Mouse (Mus musculus) kidney, embryonic 15.5 days (tissue): ENCODE results near the gene Tmem208. TPM values are rescaled to one million over a fixed set of nuclear protein-coding genes. Genes with fewer than 3 reads are reported as not detected.

ENCODE experiments used
- ATAC-seq: fragments of 200-750 bp; cut with Nextera tagmentation; replicated peaks from 2 replicates; pipeline ENCODE4 v1.8.0; 2017; ENCODE audit warnings: moderate TSS enrichment; ENCODE audit not compliant: low FRiP score
- H3K27ac ChIP-seq: fragments of 300-500 bp; sonication (generic); 2 replicates; pipeline ENCODE4 v1.5.1; 2015; ENCODE audit warnings: mild to moderate bottlenecking, inconsistent platforms
- H3K27me3 ChIP-seq: fragments of 300-500 bp; sonication (generic); 2 replicates; pipeline ENCODE4 v1.6.1; 2015; ENCODE audit warnings: inconsistent platforms
- H3K36me3 ChIP-seq: fragments of 300-500 bp; sonication (generic); 2 replicates; pipeline ENCODE4 v1.6.1; 2015; ENCODE audit warnings: inconsistent platforms
- H3K4me1 ChIP-seq: fragments of 300-500 bp; sonication (generic); 2 replicates; pipeline ENCODE4 v1.6.1; 2015; ENCODE audit warnings: inconsistent platforms
- H3K4me2 ChIP-seq: fragments of 300-500 bp; sonication (generic); 2 replicates; pipeline ENCODE4 v1.6.1; 2015; ENCODE audit warnings: moderate library complexity, mild to moderate bottlenecking, inconsistent platforms
- H3K4me3 ChIP-seq: fragments of 300-500 bp; sonication (generic); replicated peaks from 2 replicates; pipeline ENCODE4 v1.5.1; 2015; ENCODE audit warnings: mild to moderate bottlenecking, inconsistent platforms
- H3K9ac ChIP-seq: fragments of 300-500 bp; sonication (generic); 2 replicates; pipeline ENCODE4 v1.6.1; 2015; ENCODE audit warnings: mild to moderate bottlenecking, inconsistent platforms
- H3K9me3 ChIP-seq: fragments of 300-500 bp; sonication (generic); replicated peaks from 2 replicates; pipeline ENCODE4 v1.6.1; 2016; ENCODE audit warnings: inconsistent platforms
- WGBS: fragments of 180-500 bp; shearing (Covaris S2); methylation state at CpG from one replicate; pipeline ENCODE4 v1.1.7; 2015; ENCODE audit warnings: mixed read lengths; 5-methylcytosine and 5-hydroxymethylcytosine counted together
- polyA plus RNA-seq: library from polyadenylated mRNA; unstranded; fragments of >200 nt; fragmentation: Nextera tagmentation; extraction: Ambion mirVana; gene quantifications from 2 replicates; pipeline ENCODE4 v1.2.1, GENCODE M21; 2015

Gene Tmem208
- polyA plus RNA-seq, 1 experiment from 2014 or later: 119 TPM

DNA sequence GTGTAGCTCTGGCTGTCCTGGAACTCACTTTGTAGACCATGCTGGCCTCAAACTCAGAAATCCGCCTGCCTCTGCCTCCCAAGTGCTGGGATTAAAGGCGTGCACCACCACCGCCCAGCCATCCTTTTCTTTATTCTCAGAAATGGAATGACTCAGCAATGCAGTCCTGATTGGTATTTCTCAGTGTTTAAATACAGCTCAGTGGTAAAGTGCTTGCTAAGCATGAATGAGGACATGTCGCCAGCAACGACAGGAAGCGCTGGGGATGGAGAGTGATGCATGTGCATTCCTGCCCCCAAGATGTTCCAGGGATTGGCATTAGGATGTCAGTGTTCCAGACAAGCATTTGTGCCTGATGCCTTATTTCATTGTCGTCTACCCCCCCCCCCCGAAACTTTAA lies 22.8 kb upstream of the Tmem208 start:
- Histone ChIP-seq H3K4me2 (no peak overlapping the region), H3K9ac (no peak overlapping the region), H3K4me3 (no peak overlapping the region), H3K27ac (no peak overlapping the region), H3K36me3 (peaks cover 78% of the 10 kb centered on the region), H3K4me1 (peaks cover 34% of the 10 kb centered on the region), H3K9me3 (no peaks in the 10 kb centered on the region), H3K27me3 (no peaks in the 10 kb centered on the region)
- 84% methylated on average over 8 of the region's 8 CpGs for WGBS
- no peak for ATAC-seq

DNA sequence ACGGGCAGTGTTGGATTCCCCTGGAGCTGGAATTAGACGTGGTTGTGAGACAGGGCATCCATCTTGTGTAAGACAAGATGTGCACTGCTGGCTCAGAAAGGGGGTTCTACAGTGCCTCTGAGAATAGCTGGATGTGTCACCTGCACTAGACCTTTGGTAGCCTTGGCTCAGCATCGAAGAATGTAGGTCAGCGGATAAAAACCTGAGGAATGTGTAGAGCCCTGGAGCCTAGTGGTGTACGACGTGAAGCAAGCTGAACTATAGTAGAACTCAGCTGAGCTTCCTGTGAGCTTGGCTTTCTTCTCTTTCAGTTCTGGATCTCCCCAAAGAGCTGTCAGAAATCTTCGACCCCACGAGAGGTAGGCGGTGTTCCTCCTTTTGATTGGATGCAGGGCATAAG lies 22.3 kb upstream of the Tmem208 start:
- H3K9ac ChIP-seq: no peak overlapping the region
- no peak overlapping the region for H3K4me2 ChIP-seq
- ATAC-seq: no peak
- no peaks in the 10 kb centered on the region for H3K27me3 ChIP-seq
- H3K4me1 ChIP-seq: peaks cover 30% of the 10 kb centered on the region
- no peaks in the 10 kb centered on the region for H3K9me3 ChIP-seq
- WGBS: 78% methylated on average over 9 of the region's 9 CpGs
- peaks cover 78% of the 10 kb centered on the region for H3K36me3 ChIP-seq
- H3K4me3 ChIP-seq: no peak overlapping the region
- peak overlapping the region; percentile 91; the same call in 1 of the 2 replicates for H3K27ac ChIP-seq

DNA sequence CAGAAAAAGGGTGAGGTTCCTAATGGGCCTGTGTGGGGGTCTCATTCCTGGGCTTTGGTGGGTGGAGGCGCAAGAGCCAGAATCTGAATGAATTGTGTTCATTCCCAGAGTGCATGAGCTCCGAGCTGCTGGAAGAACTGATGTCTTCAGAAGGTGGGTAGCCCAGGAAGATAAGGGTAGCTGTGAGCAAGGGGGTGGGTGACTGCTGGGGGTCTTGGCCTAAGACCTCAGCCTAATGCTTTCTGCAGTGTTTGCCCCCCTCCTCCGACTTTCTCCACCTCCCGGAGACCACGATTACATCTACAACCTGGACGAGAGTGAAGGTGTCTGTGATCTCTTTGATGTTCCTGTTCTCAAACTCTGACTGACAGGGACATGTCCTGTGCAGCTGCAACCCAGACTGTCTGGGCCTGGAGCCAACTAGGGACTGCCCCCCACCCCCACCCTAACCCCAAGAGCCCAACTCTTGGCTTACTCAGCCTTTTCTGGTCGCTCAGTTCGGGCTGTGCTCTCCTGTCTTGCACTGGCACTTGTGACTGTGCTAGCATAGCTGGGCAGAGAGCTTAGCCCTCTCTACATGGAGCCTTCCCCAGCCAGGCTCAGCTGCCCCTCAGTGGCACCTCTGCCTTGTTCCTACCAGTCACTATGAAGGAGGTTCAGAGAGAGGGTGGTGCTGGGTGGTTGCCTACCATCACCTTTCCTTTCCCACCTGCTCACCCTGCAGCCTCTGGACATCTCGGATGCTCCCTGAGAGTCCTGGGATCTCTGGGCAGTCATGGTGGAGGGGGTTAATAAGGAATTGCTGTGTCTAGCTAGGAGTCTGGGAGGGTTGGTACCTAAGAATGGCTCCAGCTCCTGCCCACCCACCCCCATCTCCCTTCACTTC lies 21.6 kb upstream of the Tmem208 start:
- Histone ChIP-seq H3K36me3 (peaks cover 78% of the 10 kb centered on the region), H3K9ac (no peak overlapping the region), H3K4me1 (peaks cover 27% of the 10 kb centered on the region), H3K4me3 (no peak overlapping the region), H3K9me3 (no peaks in the 10 kb centered on the region), H3K27me3 (no peaks in the 10 kb centered on the region), H3K27ac (peak overlapping the region; percentile 91), H3K4me2 (no peak overlapping the region)
- peak; percentile 12 for ATAC-seq
- 65% methylated on average over 9 of the region's 9 CpGs for WGBS

DNA sequence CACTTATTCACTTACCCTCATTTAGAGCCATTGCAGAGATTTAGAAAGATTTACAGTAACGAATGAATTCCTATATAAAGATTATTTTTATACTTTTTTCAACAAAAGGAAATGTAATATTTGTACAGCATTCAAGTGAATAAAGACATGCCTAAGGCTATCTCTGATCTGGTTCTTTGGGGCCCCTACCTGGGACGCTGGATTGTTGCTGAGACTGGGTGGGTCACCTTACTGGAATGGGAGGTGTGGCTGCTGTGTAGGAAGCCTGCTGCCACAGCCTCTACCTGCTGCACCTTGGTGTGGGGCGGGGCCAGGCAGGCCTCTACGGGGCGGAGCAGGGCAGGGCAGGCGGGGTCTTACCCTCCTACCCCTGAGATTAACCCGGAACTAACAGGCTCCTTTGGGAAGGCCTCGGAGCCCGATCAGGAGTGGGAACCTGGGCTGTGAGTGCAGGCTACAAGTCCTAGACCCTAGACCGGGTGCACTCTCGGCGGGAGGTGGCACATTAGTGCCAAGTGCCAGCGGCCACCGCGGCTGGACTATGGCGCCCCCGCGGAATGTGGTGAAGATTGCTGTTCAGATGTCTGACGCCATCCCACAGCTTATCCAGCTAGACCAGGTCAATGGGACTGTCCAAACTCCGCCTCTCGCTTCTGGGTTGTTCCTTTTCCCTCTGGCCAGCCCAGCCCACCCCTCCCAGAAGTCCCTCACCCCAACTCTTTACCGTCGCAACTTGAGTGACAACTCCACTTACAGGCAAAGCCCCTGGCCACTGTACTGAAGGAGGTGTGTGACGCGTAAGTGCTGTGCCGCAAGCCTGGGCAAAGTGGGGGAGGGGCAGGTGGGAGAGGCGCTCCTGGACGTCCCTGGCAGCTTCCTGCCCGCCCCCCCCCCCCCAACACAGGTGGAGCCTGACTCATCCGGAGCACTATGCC lies 20.7 kb upstream of the Tmem208 start, which contains the start of gene Elmo3:
Elmo3 (plus strand) TSS at position 391 of the 935 bp plus-strand sequence.
- 5% methylated on average over 30 of the region's 30 CpGs for WGBS

DNA sequence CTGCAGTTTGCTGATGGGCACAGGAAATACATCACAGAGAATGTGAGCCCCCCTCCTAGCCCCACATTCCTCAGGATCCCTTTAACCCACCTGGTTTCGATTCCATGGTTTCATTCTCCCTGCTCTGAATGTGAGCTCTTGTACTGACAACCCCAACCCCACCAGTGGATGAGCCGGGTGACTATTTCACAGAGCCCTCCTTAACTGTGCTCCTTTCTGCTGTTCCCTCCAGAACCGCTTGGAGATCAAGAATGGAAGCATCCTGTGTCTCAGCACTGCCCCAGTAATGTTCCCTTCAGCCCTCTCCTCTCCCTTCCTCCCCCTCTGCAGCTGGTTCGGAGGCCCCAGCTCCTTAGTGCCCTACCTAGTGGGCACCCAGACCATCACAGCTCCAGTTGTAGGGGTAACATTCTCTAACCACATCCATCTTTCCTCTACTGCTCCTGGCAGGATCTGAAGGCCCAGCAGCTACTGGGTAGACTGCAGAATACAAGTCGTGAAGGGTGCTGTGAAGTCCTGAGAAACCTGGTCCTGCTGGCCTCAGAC lies 19.9 kb upstream of the Tmem208 start:
- H3K9ac ChIP-seq: peak overlapping the region; percentile 35
- 46% methylated on average over 5 of the region's 5 CpGs for WGBS
- no peaks in the 10 kb centered on the region for H3K9me3 ChIP-seq
- H3K4me3 ChIP-seq: peak overlapping the region; percentile 46
- H3K4me2 ChIP-seq: peak overlapping the region; percentile 76
- peak overlapping the region; percentile 91 for H3K27ac ChIP-seq
- peak; percentile 12; the same call in 1 of the 2 replicates for ATAC-seq
- peaks cover 27% of the 10 kb centered on the region for H3K4me1 ChIP-seq
- peaks cover 77% of the 10 kb centered on the region for H3K36me3 ChIP-seq
- no peaks in the 10 kb centered on the region for H3K27me3 ChIP-seq

More for the DNA sequence above, 20.7 kb upstream of the Tmem208 start, which contains the start of gene Elmo3:
- peaks cover 27% of the 10 kb centered on the region for H3K4me1 ChIP-seq
- H3K27ac ChIP-seq: peak within 1 kb of the TSS; percentile 91
- no peaks in the 10 kb centered on the region for H3K9me3 ChIP-seq
- peak; percentile 86 for ATAC-seq
- peak within 1 kb of the TSS; percentile 47 for H3K9ac ChIP-seq
- H3K36me3 ChIP-seq: peaks cover 78% of the 10 kb centered on the region
- no peaks in the 10 kb centered on the region for H3K27me3 ChIP-seq
- H3K4me3 ChIP-seq: peak within 1 kb of the TSS; percentile 46
- H3K4me2 ChIP-seq: peak within 1 kb of the TSS; percentile 76

DNA sequence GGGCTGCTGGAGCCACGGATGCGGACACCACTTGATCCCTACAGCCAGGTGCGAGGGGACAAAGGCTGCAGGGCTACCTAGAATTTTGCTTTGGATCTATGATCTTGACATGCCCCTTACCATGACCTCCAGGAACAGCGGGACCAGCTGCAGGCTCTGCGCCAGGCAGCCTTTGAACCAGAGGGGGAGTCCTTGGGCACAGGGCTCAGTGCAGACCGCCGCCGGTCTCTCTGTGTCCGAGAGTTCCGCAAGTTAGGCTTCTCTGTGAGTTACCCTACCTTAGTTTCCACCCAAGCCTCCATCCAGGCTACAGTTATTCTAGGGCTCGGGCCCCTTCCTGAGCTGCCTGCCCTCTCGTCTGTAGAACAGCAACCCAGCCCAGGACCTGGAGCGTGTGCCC lies 18.5 kb upstream of the Tmem208 start:
- no peak overlapping the region for H3K4me3 ChIP-seq
- no peak overlapping the region for H3K4me2 ChIP-seq
- no peak overlapping the region for H3K9ac ChIP-seq
- ATAC-seq: no peak
- no peaks in the 10 kb centered on the region for H3K27me3 ChIP-seq
- peaks cover 27% of the 10 kb centered on the region for H3K4me1 ChIP-seq
- no peak overlapping the region for H3K27ac ChIP-seq
- H3K9me3 ChIP-seq: no peaks in the 10 kb centered on the region
- H3K36me3 ChIP-seq: peaks cover 77% of the 10 kb centered on the region
- 93% methylated on average over 13 of the region's 13 CpGs for WGBS

DNA sequence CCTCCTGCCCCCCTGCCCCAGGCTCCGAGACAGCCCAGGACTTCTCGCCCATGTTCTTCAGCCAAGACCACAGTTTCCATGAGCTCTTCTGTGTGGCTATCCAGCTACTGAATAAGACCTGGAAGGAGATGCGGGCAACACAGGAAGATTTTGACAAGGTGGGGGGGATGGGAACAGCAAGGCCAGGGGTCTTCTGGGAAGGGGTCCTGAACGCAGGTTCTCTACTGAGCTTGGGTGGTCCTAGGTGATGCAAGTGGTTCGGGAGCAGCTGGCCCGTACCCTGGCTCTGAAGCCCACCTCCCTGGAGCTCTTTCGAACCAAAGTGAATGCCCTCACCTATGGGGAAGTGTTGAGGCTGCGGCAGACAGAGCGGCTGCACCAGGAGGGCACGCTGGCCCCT lies 17.7 kb upstream of the Tmem208 start:
- Histone ChIP-seq H3K36me3 (peaks cover 76% of the 10 kb centered on the region), H3K9me3 (no peaks in the 10 kb centered on the region), H3K27ac (no peak overlapping the region), H3K4me1 (peaks cover 27% of the 10 kb centered on the region), H3K4me3 (no peak overlapping the region), H3K4me2 (no peak overlapping the region), H3K9ac (no peak overlapping the region), H3K27me3 (no peaks in the 10 kb centered on the region)
- WGBS: 87% methylated on average over 10 of the region's 10 CpGs
- no peak for ATAC-seq

DNA sequence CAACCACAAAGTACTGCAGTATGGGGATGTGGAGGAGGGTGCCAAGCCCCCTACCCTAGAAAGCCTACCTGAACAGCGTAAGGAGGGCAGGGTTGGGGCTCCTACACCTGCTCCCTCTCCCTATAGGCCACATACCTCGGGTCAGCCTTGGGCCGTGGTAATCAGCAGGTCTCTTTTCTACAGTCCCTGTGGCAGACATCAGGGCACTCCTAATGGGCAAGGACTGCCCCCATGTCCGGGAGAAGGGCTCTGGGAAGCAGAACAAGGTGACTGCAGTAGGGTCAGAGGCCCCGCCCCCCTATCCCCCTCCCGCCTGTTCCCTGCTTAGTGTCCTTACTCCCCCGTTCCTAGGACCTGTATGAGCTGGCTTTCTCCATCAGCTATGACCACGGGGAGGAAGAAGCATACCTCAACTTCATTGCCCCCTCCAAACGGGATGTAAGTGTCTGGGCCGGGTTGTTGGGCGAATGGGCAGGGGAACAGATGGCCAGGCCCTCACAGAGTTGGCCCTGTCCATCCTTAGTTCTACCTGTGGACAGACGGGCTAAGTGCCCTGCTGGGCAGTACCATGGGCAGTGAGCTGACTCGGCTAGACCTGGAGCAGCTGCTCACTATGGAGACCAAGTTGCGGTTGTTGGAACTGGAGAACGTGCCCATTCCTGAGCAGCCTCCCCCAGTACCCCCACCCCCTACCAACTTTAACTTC lies 16.9 kb upstream of the Tmem208 start:
- Histone ChIP-seq H3K4me3 (no peak overlapping the region), H3K4me1 (peaks cover 23% of the 10 kb centered on the region), H3K4me2 (no peak overlapping the region), H3K9me3 (no peaks in the 10 kb centered on the region), H3K27ac (no peak overlapping the region), H3K27me3 (no peaks in the 10 kb centered on the region), H3K9ac (no peak overlapping the region), H3K36me3 (peaks cover 76% of the 10 kb centered on the region)
- no peak for ATAC-seq
- 78% methylated on average over 15 of the region's 15 CpGs for WGBS

DNA sequence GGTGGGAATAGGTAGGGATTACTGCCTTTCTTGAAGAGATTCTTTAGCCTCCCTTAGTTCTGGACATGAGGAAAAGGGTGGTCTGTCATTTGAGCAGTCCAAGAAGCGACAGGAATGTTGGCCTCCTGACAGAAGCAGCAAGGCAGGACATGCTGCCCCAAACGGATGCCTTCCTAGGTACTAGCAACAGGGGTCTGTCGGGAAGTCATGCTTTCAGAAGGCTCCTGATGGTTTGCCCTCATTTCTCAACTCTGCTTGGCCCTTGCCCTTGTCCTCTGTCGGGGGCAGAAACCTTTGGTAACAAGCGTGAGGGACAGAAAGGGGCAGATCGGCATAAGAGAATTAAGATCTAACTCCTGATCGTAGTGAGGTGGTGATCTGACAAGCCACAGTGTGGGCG lies 16.0 kb upstream of the Tmem208 start:
- Histone ChIP-seq H3K4me3 (no peak overlapping the region), H3K9ac (no peak overlapping the region), H3K36me3 (peaks cover 77% of the 10 kb centered on the region), H3K4me1 (peaks cover 15% of the 10 kb centered on the region), H3K27me3 (no peaks in the 10 kb centered on the region), H3K9me3 (no peaks in the 10 kb centered on the region), H3K27ac (no peak overlapping the region), H3K4me2 (no peak overlapping the region)
- 80% methylated on average over 8 of the region's 8 CpGs for WGBS
- no peak for ATAC-seq

DNA sequence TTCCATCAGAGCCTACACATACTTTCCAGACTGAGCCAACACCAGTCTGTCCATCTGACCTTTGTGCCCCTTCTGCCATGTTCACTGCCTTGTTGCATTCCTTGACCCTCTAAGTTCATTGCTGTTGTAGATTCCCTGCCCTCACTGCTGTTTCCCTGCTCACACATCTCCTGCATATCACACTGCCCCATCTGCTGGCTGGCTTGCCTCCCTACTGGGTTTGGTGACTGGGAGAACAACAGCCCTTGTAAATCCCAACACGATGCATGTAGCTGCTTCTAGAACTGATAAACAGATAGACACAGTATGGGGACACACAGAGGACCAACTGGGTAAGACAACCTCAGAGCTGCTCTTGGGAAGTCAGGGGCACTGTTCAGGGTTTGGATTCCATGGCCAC lies 14.4 kb upstream of the Tmem208 start:
- H3K27ac ChIP-seq: no peak overlapping the region
- no peak for ATAC-seq
- H3K4me2 ChIP-seq: no peak overlapping the region
- 93% methylated on average over 1 of the region's 1 CpGs for WGBS
- H3K4me1 ChIP-seq: no peaks in the 10 kb centered on the region
- H3K36me3 ChIP-seq: peaks cover 91% of the 10 kb centered on the region
- no peak overlapping the region for H3K4me3 ChIP-seq
- no peaks in the 10 kb centered on the region for H3K27me3 ChIP-seq
- no peak overlapping the region for H3K9ac ChIP-seq
- H3K9me3 ChIP-seq: no peaks in the 10 kb centered on the region

DNA sequence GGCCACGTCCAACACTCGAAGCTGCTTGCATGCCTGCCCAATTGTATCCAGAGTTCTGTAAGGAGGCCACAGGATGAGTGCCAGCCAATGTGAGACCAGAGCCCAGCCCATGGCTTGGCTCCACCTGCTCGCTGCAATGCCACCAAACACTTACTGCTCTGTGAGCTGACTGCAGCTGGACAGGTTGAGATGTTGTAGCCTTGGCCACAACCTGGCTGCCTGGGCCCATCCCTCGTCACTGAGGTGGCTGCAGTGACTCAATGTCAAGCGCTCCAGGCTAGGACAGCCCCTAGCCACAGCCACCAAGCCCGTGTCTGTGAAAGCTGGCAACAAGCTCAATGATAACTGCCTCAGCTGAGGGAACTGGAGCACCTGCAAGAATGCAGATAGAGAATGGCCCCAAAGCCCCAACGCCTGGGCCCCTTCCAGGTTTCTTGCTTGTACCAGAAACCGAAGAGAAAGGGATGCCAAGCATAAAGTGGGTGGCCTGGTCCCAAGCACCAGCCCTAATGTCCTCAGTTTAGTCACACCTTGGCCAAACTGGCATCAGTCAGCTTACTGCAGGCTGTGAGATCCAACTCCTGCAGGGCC lies 13.2 kb upstream of the Tmem208 start:
- 90% methylated on average over 8 of the region's 8 CpGs for WGBS
- ATAC-seq: no peak
- no peak overlapping the region for H3K4me3 ChIP-seq
- H3K27me3 ChIP-seq: no peaks in the 10 kb centered on the region
- H3K27ac ChIP-seq: no peak overlapping the region
- no peak overlapping the region for H3K9ac ChIP-seq
- H3K36me3 ChIP-seq: peaks cover 92% of the 10 kb centered on the region
- no peak overlapping the region for H3K4me2 ChIP-seq
- H3K9me3 ChIP-seq: no peaks in the 10 kb centered on the region
- no peaks in the 10 kb centered on the region for H3K4me1 ChIP-seq
